9 mouse cellular contexts compared by ENCODE assay signal in the genomic region with DNA sequence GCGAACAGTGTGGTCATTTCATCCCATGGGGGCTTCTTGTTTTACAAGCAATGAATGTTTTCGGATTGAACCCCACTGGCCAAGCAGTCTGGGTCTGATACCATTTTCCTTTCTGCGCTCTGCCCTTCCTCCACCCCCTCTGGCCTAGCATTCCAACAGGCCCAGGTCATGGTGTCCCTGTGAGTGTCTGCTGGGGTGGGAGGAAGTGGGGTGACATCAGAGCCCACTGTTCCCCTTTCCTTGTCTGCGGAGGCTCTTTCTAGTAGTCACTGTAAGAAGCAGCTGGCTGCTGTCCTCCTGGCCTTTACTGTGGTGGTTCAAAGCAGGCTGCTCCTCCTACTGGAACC. TPM values are rescaled to one million over a fixed set of nuclear protein-coding genes. Genes with fewer than 3 reads are reported as not detected.
DNase-seq lines count a peak whose midpoint lies in the region; ATAC-seq and TF ChIP-seq lines count a peak whose summit lies in the region.
"Had no signal": no experiment of that assay in that cellular context is flagged by ENCODE, and none has a peak within 500 bp of the region (broad histone marks: within the 10 kb centered on the region; RNA-seq: fewer than 3 reads in every experiment).

No protein-coding gene starts in this region.

- no peak for TF ChIP-seq EP300 in stomach, postnatal 0 days (optimal IDR thresholded peaks at IDR 0.05)

- H3K27ac ChIP-seq in liver, embryonic 15.5 days (replicated peaks): peak overlapping the region; percentile 71
- peak overlapping the region; percentile 45; the same call in 1 of the 2 replicates for H3K27ac ChIP-seq in stomach, postnatal 0 days (replicated peaks)
- H3K27ac ChIP-seq: midbrain, embryonic 12.5 days had no signal

- H3K4me2 ChIP-seq in liver, embryonic 15.5 days: 0 out of 2 replicates have a peak overlapping the region, but pooled peaks have one; percentile 7
- no peak overlapping the region for H3K4me2 ChIP-seq in stomach, postnatal 0 days (replicated peaks; ENCODE audit: low read depth)
- H3K4me2 ChIP-seq: midbrain, embryonic 12.5 days had no signal

- H3K36me3 ChIP-seq in liver, embryonic 15.5 days (replicated peaks): no peaks in the 10 kb centered on the region
- H3K36me3 ChIP-seq in stomach, postnatal 0 days (ENCODE audit: control insufficient read depth, insufficient read depth, low read length): no peaks in the 10 kb centered on the region

- peak; percentile 63 for ATAC-seq in liver, embryonic 15.5 days (ENCODE audit: insufficient read depth)
- ATAC-seq in stomach, postnatal 0 days (ENCODE audit: low FRiP score, low TSS enrichment): peak; percentile 62; the same call in 1 of the 2 replicates

- no peaks in the 10 kb centered on the region for H3K27me3 ChIP-seq in liver, embryonic 15.5 days
- H3K27me3 ChIP-seq in stomach, postnatal 0 days (ENCODE audit: control insufficient read depth, insufficient read depth, low read length): no peaks in the 10 kb centered on the region

- H3K4me1 ChIP-seq in liver, embryonic 15.5 days (replicated peaks): peaks cover 43% of the 10 kb centered on the region
- H3K4me1 ChIP-seq in stomach, postnatal 0 days (replicated peaks; ENCODE audit: control insufficient read depth, insufficient read depth): peaks cover 11% of the 10 kb centered on the region

- WGBS in liver, embryonic 15.5 days (ENCODE audit: insufficient replicate concordance): 38% methylated on average over 4 of the region's 4 CpGs
- 65% methylated on average over 4 of the region's 4 CpGs for WGBS in stomach, postnatal 0 days

- DNase-seq in gastrocnemius, postnatal 14 days: peak; percentile 49
- DNase-seq in gastrocnemius, postnatal 10 days: no peak
- DNase-seq in adrenal gland, postnatal 10 days: peak; percentile 69
- peak; percentile 69 for DNase-seq in heart, postnatal 25 days (ENCODE audit: low spot score)
- DNase-seq in stomach, postnatal 0 days (ENCODE audit: low spot score): no peak
- DNase-seq in thymus, postnatal 14 days: no peak
- DNase-seq in right cerebral cortex, postnatal 14 days: no peak

- H3K9me3 ChIP-seq in liver, embryonic 15.5 days (replicated peaks): no peaks in the 10 kb centered on the region
- no peaks in the 10 kb centered on the region for H3K9me3 ChIP-seq in stomach, postnatal 0 days (ENCODE audit: control insufficient read depth, low read length)
- H3K9me3 ChIP-seq: midbrain, embryonic 12.5 days had no signal

- H3K4me3 ChIP-seq in liver, embryonic 15.5 days (replicated peaks): no peak overlapping the region
- H3K4me3 ChIP-seq in stomach, postnatal 0 days (ENCODE audit: low read depth, low read length): no peak overlapping the region
- H3K4me3 ChIP-seq: midbrain, embryonic 12.5 days had no signal

- intact Hi-C loops in gastrocnemius, postnatal 14 days (cut with DNase I; ENCODE audit: low total_unique reads): loop anchor here (10.0 kb wide), 1 partner anchor 223 kb away; no protein-coding TSS in a partner anchor
- intact Hi-C loops in heart, postnatal 25 days (cut with DNase I): loop anchor here (5.0 to 10.0 kb wide), 2 partner anchors 66 to 323 kb away; no protein-coding TSS in a partner anchor

- no peak for TF ChIP-seq CTCF in stomach, postnatal 0 days (IDR thresholded peaks at IDR 0.05; ENCODE audit: low read depth)

- H3K9ac ChIP-seq in liver, embryonic 15.5 days: no peak overlapping the region
- H3K9ac ChIP-seq in stomach, postnatal 0 days (ENCODE audit: low read length): no peak overlapping the region
- H3K9ac ChIP-seq: midbrain, embryonic 12.5 days had no signal

RNA-seq across cellular contexts. Expression of a gene that starts 10.9 kb away (rescaled TPM):
- total RNA-seq in gastrocnemius, postnatal 14 days (2021): 10 to 100 TPM; 12.9 to 16.3 TPM
- total RNA-seq in gastrocnemius, postnatal 10 days (2021): 10 to 100 TPM; 15.9 to 18.3 TPM
- 10 to 100 TPM; 23.9 to 29.1 TPM for total RNA-seq in adrenal gland, postnatal 10 days (2021)
- 10 to 100 TPM; 13.5 to 13.9 TPM for total RNA-seq in heart, postnatal 25 days (2021)
- 1.1 and 1.8 TPM in 2 replicates for polyA plus RNA-seq in liver, embryonic 15.5 days (2015; fragmentation: Nextera tagmentation; extraction: Ambion mirVana)
- polyA plus RNA-seq in stomach, postnatal 0 days (2015; fragmentation: Nextera tagmentation; extraction: Ambion mirVana): 5.6 and 5.9 TPM in 2 replicates

Comparison
In these comparisons a context has a peak if more than half of its experiments do, and no peak if none do; other contexts are left out.
1. DNase-seq: peak in gastrocnemius, postnatal 14 days (single experiment), adrenal gland, postnatal 10 days (single experiment) and heart, postnatal 25 days (single experiment); none in gastrocnemius, postnatal 10 days (single experiment), stomach, postnatal 0 days (single experiment), thymus, postnatal 14 days (single experiment) and right cerebral cortex, postnatal 14 days (single experiment).